Mouse (Mus musculus) frontal cortex, postnatal 10 days (tissue): ENCODE measurements at regions not wholly inside any gene's neighbourhood (a gene's known extent, or its start where the extent isn't known, plus 50 kb on each side); places are given as distances from the start of the nearest gene placed in this dataset.
A peak's percentile ranks its signal among the peaks of the same experiment; 100 is the strongest.
"Not testable (repeated sequence)": the region's sequence is repeated elsewhere in the genome, so short reads cannot be mapped to it uniquely, and the experiment has no call there.

ENCODE experiments used
- DNase-seq, 2 experiments: peaks; one replicate each; pipeline ENCODE4 v3.0.0; 2022; ENCODE audit warnings: low spot score in 2 of 2, mixed read lengths in 1 of 2

DNA sequence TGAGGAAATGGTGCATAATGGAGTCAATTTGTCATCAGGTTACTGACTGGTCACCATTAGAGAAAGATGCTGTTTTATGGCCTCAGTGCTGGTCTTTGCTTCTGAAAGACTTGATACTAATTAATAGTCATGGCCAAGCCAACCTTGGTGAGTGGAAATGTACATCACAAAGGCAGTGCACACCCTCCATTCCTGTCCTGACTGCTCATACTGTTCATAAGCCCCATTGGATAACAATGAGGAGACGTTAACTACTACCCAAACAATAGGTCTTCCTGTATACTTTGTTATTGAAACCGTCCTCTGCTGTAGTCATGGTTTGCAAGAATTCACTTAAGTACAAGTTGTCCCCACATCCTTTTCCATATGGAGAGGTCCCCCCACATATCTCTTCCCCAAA, 605.8 kb upstream of the Slc35b3 start:
- DNase-seq, result no peak

DNA sequence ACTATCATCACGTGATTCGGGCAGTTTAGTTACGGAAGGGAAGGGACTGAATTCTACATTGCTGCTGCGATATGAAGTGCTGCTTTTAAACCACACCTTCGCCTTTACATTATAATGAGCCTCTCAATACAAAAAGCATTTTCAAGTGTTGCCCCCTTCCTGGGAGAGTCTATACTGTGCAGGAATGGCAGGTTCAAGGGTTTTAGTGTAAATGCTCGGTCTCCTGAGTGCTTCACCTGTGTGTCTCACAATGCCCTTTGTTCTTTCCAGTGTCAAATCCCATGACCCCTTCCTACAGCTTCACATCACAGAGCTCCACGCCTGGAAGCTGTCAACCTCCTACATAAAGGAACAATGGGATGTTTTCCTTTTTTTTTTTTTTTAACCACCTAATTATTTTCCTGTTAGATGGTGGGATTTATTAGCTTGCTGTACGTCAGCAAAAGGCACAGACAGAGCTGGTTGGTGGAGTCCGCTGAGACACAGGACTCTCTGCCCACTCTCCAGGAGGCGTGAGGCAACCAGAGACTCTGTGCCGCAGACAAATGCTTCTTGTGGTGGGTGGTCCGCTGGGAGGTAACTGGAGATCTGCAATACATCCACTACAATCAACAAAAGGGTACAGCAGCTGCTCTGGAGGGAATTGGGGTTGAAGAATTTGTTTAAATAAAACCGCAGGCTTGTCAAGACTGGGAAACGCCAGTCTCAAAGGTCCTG, 577.2 kb upstream of the Slc35b3 start:
- no peak for DNase-seq

DNA sequence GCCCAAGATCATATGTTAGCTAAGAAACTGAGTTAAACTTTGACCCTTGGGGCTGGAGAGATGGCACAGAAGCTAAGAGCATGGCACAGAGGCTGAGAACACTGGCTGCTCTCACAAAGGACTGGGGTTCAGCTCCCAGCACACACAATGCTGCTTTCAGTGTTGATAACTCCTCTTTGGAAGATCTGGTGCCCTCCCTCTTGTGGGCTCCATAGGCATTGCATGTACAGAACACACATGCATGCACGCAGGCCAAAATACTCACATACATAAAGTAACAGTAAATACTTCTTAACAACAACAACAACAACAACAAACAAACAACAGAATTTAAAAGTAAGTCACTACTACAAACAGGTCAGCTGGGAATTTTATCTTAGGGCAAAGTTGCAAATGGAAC, 565.8 kb upstream of the Slc35b3 start:
- DNase-seq, result no peak

DNA sequence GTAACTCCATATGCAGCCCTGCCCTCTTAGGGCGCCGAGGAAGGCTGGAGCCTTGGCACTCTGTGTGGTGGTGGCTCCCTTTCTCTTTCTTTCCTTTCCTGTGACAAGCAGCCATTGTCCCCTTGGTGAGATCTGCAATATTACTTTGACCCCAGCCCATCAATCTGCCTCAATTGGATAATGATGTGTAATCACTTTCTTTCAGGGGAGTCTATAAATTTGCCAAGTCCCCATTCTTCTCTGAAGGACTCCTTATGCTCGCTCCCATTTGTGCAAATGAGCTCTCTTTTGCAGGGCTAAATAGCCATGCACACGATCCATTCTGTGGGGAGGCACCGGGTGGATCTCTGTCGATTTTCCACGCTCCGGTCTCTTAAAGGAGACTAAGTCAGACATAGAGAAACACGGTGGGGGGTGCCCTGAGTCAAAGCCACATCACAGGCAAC, 563.2 kb upstream of the Slc35b3 start:
- no peak for DNase-seq

DNA sequence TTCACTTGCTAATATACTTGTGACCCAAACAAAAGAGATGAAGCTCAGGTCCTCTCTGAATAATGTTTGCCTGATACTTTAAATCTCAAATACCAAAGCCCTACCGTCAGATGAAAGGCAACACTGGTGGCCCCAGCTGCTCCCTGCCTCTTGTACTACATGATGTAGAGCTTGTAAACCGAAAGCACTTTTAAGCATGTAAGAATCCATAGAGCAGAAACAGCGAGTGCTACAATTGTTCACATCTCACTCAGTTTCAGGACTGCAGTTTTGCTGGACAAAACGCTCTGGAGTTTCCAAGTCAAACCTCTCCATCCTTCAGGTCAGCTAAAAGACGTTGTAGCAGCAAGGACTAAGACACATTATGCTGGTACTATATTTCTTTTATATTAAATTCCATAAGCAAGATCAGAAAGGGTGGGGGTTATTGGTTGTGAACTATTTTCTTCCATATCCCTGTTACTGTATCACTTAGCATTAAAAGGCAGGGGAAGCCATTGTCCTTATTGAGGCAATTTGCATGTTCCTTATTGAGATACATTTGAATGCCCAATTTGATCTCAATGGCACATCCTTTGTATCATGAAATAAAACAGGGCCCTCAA, 562.7 kb upstream of the Slc35b3 start:
- no peak for DNase-seq

DNA sequence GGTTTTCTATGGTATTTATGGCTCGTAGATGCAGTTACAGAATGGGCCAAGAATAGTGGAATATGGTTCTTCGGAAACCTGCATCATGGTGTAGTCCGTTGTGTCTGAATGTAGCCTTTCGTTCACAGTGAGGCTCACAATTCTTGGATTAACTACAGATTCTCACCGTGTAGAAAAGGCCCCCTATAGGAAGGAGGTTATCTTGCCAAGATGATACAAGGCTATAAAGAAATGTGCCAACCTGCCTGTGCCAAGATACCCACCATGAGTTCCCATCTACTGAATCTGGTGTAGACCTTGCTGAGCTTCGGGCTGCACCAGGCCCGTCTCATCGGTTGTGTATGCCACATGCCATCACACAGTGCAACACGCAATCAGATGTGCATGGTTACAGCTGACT, 560.2 kb upstream of the Slc35b3 start:
- no peak for DNase-seq

DNA sequence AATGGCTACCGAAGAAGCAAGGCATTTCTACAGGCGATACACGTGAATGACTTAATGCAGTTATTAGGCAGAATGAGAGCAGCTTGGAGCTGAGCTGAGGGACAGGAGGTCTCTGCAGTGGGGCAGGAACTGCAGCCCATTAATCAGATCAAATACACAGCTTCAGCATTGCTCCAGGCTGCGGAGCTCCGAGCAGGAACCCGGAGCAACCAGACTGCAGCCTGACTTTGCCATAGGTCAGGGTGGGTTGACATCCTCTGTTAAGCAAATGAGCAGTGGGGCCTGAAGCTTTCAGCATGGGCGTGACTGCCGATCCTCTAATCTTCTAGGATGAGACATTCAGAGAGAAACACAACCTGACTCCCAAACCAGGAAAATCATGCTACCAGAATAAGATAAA, 555.4 kb upstream of the Slc35b3 start:
- no peak for DNase-seq

DNA sequence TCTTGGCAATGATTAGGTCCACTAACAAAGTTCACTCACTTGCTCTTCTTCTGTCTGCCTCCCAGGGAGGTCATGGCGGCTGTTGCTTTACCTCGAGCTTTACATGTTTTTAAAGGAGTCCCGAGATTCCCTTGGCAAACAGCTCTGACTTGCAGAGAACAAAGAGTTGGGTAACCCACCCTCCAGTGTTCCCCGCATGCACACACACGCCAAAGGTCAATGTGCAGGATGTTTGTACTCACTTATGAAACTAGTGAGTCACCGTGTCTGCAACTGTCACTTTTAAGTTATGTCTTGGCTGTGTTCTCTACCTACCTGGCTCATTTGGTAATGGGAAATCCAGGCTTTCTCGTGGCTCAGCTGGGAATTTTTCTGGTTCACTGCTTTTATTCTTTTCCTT, 529.1 kb upstream of the Slc35b3 start:
- DNase-seq, result no peak

DNA sequence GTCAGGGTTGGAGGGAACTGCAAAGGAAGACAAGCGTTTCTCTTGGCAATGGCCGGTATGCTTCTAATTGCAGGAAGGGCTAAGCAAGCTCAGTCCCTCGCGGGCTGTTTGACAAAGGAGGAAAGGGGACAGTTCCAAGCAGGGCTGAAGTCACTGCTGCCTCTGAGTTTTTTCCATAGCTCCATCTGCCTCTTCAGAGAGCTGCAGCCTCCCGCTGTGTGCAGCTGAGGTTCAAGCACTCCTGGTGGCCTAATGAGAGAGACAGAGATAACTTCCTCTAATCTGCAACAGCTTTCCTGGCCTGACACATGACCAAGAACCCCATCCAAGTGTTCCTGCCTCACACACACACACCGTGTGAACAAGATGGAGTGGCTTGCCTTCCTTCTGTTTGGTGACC, 511.9 kb upstream of the Slc35b3 start:
- no peak for DNase-seq

DNA sequence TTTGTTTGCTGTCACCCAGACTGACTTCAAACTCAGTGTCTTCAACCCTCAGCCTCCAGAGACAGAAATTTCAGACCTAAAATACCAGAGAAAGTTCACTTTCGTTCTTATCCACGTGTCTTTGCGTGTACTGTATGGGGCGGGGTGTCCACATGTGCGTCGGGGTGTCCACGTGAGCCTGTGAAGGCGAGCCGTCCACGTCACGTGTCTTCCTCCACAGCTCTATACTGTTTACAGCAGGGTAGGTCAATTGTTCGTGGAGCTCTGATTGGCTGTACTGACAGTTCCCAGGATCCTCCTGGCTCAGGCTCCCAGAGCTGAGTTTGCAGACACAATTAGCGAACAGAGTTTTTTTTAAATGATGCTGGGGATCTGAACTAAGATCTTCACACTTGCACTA, 481.1 kb upstream of the Slc35b3 start:
- DNase-seq, result no peak

DNA sequence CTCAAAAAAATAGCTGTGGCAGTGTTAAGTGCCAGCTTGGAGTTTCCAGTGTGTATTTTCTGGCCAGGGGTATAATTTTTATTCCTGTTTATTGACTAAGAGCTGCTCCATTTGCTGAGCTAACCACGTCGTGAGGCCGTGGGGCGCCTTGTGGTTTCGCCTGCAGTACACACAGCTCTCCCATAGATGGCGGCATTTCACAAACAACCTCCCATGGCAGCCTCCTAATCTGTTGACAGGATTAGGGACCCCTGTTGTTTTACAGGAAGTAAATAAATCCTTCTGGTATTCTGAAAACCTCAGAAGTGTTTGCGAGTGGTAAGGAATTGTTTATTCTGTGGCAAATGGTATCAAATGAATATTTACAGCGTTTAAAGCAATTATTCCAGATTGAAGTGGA, 480.2 kb upstream of the Slc35b3 start:
- peak; percentile 16 to 56 for DNase-seq

DNA sequence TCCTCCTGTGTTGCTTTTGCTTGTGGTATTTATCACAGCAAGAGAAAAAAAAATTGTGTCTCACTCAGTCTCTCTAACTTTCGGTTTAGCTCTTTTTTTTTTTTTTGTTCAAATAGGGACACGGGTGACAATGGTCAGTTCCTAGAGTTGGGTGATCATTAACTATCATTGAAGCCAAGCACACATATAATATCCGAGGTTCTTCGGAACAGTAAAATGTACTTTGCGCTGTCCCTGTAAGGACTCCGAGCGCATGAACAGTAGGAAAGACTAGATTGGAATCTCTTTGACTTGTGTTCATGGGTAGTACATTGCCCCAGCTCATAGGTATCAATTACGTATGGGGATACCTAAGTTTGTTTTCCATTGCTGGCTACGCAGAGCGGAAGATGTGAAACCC, 479.7 kb upstream of the Slc35b3 start:
- no peak for DNase-seq

DNA sequence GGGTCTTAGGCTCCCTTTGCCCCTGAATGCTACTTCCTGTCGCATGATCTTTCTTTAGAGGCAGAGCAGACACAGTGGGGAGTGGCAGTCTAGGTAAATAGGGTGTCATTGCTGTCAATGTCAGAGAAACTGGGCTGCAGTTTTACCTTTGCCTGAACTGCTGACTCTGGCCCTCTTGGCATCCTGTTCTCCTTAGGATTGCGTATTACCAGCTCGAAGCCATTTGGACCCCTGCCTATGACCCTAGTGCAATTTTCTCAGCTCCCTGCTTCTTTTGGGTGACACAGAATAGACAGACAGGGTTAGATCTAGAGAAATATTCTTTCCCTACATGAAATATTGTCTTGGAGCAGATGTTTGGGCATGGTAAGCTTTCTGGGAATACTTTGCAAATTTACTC, 467.3 kb upstream of the Slc35b3 start:
- no peak for DNase-seq

DNA sequence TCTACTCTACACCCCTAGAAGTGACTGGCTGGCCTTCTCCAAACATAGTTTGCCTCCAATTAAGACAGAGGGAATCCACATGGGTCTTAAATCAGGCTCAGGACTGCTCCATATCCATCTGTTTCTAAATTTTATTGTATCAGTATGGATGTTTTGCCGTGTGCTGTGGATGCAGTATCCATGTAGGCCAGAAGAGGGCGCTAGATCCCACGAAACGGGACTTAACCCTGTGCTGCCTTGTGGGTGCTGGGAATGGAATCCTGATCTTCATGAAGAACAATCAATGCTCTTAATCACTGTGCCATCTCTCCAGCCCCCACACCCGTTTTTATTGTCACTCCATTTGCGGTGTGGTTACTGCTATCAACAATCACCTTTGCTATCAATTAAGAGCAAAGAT, 465.3 kb upstream of the Slc35b3 start:
- DNase-seq, result no peak

DNA sequence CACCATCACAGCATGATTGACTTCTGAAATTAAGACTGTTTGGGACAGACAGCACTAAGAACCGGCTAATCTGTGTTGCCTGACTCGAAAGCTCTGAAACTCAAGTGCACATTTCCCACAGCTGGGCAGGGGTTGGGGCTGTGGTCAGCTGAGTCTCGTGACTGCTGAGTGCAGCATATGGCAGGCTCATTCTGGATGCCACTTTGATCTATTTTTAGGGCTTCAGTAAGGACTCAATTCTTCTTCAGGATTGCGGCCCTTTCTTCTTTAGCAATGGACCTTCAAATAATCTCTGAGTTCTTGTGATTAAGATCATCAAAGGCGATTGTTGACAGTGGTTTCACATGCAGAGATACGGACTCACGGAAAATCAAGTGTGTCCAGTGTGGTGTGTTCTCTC, 457.5 kb upstream of the Slc35b3 start:
- no peak for DNase-seq

DNA sequence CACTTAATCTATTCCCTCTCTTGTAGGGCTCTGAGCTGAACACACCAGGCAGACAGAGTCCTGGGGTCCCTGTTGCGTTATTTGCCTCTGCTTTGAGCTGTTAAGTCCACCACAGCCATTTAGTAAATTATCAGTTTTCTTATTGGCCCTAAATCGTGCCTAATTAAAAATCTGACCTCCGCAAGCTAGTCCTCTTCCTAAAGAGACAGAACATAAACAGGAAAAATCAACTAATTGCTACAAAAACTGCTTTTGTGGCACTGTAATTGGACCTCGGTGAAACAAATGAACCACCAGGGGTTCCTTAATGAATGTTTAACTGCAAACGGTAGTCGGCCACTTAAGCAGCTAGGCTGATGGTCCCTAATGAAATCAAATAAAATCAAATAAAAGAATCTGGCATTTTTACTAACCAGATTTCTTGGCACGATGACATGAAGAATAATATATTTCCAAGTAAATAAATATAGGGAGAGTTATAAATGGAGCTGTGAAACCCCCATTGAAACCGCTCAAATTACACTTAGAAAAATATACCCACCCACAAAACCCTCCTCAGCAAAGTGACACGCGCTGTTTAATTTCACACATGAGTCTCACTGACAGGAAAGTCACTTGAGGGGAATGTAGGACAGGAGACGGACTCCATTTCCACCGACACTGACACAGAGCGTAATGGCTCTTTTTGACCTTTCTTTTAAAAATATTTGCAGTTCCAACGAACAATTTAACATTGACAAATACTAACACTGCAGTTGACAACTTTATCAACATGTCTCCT, 451.0 kb upstream of the Slc35b3 start:
- no peak for DNase-seq

DNA sequence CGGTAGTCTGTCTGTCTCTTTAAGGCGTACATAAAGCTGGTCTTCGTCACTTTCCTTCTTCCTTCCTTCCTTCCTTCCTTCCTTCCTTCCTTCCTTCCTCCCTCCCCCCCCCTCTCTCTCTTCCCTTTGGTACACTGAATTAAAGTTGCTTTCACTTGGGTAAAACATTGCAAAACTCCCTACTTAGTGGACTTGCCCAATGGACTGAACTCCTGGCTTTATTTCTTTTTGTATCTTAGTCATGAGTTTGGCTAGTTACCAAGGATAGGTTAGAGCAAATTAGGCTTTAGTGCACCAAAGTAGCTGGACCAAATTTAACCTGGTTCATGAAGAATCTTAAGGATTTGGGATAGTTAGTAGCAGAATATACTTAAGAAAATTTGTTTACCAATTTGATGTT, 431.9 kb upstream of the Slc35b3 start:
- DNase-seq, result no peak

DNA sequence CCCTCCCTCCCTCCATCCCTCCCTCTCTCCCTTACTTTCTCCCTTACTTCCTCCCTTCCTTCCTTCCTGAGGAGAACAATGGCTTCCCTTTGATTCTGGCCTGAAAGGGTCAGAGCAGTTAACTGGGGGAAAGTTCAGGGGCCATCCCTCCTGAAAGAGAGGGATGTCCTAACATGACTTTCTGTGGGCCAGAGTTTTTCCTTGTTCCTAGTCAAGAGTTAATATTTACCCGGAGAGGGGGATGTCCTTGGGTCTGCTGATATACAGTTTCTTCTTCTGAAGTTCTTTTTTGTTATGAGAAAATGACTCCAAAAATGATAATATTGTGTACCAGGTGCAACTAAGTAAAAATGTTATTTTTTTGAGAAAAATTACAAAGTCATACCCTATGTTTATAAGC, 431.5 kb upstream of the Slc35b3 start:
- DNase-seq, result not testable (repeated sequence)

DNA sequence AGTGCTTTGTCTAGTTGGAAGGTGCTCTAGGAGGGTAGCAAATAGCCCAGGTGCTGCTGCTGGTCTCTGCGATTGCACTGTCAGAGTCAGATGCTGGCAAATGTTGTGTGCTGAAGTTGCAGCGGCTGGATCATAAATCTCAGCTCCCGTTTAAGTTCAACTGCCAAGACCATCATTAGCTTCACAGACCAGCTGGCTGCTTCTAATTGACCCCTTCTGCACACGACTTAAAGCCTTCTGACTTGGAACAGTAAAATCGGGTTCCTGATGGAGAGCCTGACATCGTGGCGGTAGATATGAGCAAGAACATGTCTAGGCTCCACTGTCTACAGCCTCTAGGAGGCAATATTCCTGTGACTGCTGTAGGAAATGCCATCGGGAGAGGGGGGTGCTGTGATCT, 416.0 kb upstream of the Slc35b3 start:
- no peak for DNase-seq

DNA sequence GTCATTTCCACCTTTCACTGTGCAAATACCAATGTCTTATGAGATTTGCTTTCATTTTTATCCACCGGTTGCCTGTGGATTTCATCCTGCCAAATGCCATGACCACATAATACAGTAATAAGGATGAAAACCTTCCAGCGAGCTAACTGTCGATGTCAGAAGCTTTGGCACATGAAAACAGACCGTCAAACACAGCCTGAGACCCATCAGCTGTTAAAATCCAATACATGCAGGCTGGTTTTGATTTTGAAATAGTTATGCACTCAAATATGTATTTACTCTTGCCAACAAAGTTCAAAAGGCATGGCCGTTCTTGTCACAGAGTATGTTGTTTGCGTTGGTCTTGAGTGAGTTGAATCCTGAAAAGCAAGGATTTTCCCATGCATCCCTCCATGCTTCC, 415.6 kb upstream of the Slc35b3 start:
- DNase-seq, result no peak

DNA sequence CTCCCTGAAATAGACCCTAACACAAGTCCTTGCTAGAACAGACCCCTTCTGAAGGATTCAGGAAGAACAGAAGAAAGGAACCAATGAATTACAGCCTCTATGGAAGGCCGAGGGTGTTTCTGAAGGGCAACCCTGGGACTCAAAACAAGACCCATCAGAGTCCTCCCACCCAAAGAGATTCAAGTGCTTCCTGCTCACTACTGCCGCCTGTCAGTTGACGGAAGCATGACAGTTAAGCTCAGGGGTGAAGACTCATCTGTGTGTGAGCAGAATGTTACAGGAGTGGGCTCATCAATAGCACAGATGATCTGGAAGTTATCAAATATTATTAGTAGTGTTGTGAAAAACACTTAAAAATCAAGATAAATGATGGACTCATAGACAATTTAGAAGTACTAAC, 411.9 kb upstream of the Slc35b3 start:
- no peak for DNase-seq

DNA sequence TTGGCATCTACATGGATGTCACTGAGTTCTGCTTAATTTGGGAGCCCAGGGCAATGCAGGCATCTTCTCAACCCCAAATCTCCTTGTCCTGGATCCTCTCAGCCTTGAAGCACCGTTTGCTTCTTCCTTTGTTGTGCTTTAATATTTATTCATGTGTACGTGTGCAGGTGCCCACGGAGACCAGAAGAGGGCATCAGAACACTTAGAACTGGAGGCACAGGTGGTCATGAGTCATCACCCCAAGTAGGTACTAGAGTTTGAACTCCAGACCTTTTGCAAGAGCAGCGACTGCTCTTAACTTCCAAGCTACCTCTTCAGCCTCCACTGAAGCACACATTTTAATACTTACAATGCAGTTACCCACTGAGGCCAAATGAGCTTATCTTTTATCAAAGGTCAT, 403.0 kb upstream of the Slc35b3 start:
- no peak for DNase-seq

DNA sequence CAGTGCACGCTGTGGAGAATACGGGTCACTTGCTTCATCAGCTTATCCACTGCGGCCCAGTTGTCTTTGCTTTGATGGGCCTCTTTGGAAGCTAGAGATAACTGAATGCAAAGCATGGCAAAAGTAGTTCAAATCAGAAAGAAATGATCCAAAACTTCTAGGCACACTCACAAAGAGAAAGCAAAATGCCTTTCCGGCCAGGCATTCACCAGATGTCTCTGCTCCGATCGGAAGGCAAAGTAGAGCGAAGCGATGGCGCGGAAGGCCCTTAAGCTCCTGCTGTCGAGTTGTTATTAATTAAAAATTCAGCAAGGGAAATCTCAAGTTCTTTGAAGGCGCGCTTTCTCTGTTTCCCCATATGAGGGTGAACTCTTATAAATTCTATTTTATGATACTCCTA, 401.9 kb upstream of the Slc35b3 start:
- DNase-seq, result no peak
